Mouse (Mus musculus): ENCODE measurements around the gene Dok5. TPM values are rescaled to one million over a fixed set of nuclear protein-coding genes. Genes with fewer than 3 reads are reported as not detected.

Gene Dok5
- polyA plus RNA-seq, 1 experiment from 2014 or later: 0.45 TPM

DNA sequence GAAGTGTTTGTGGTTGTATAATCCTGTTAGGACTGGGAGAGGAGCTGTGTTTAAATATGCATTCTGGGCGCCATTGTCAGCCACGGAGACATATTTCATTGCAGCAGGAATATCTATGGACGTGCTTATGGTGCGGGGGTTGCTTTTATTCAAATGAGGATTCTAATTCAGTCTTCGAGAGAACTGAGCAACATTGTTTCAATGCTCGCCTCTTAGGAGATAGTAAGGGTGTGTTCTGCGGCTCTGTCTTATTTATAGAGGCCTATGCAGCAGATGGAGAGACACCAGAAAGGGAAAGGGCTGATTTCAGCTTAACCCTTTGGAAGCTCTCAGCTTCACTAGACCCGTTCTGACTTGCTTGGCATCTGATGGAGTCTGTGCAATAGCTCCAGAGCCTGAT is 35.6 kb downstream of the Dok5 start:
- Histone ChIP-seq H3K36me3 (ENCODE audit: insufficient read depth, low read length) (no peaks in the 10 kb centered on the region), H3K27me3 (ENCODE audit: insufficient read depth, low read length) (no peaks in the 10 kb centered on the region), H3K4me1 (replicated peaks; ENCODE audit: insufficient read depth, low read length) (no peaks in the 10 kb centered on the region), H3K27ac (no peak overlapping the region), H3K9ac (ENCODE audit: low read depth, low read length) (no peak overlapping the region), H3K4me2 (ENCODE audit: low read length) (no peak overlapping the region), H3K4me3 (replicated peaks; ENCODE audit: low read depth, low read length) (no peak overlapping the region), H3K9me3 (replicated peaks; ENCODE audit: low read length) (no peaks in the 10 kb centered on the region)
- ATAC-seq (replicated peaks; ENCODE audit: low FRiP score, low read depth) (no peak), DNase-seq (ENCODE audit: low spot score) (no peak)
- WGBS: 69% methylated on average over 8 of the region's 8 CpGs
- no peak for TF ChIP-seq CTCF (IDR thresholded peaks at IDR 0.05; ENCODE audit: low read depth)

DNA sequence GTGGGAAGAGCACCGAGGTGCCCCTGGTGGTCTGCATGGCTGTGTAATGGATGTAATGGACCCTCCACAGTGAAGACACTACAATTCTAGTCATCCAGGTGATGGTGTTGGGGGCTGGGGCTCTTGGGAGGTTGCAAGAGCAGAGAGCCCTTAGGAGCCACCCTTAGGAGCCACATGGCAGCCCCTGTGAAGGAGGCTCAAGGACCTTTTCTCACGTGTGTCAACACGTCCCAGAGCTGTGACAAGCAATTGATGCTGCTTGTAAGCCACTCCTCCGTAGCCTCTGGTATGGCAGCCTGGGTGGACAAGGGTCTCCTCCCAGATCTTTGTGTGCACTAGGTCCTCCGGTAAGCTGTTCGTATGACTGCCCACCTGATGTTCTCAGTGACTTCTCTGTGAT is 37.1 kb downstream of the Dok5 start:
- H3K36me3 ChIP-seq (ENCODE audit: insufficient read depth, low read length): no peaks in the 10 kb centered on the region
- no peaks in the 10 kb centered on the region for H3K27me3 ChIP-seq (ENCODE audit: insufficient read depth, low read length)
- 78% methylated on average over 6 of the region's 6 CpGs for WGBS
- no peak overlapping the region for H3K4me3 ChIP-seq (replicated peaks; ENCODE audit: low read depth, low read length)
- no peak overlapping the region for H3K27ac ChIP-seq
- H3K4me2 ChIP-seq (ENCODE audit: low read length): no peak overlapping the region
- no peak for TF ChIP-seq CTCF (IDR thresholded peaks at IDR 0.05; ENCODE audit: low read depth)
- H3K9me3 ChIP-seq (replicated peaks; ENCODE audit: low read length): no peaks in the 10 kb centered on the region
- H3K9ac ChIP-seq (ENCODE audit: low read depth, low read length): no peak overlapping the region
- DNase-seq (ENCODE audit: low spot score) (no peak), ATAC-seq (replicated peaks; ENCODE audit: low FRiP score, low read depth) (no peak)
- H3K4me1 ChIP-seq (replicated peaks; ENCODE audit: insufficient read depth, low read length): no peaks in the 10 kb centered on the region

GRCm38 (mm10) chr2:170771555-170771954 is 39.9 kb downstream of the Dok5 start:
- H3K27me3 ChIP-seq (ENCODE audit: insufficient read depth, low read length): no peaks in the 10 kb centered on the region
- no peak overlapping the region for H3K4me3 ChIP-seq (replicated peaks; ENCODE audit: low read depth, low read length)
- H3K9ac ChIP-seq (ENCODE audit: low read depth, low read length): no peak overlapping the region
- DNase-seq (ENCODE audit: low spot score) (no peak), ATAC-seq (replicated peaks; ENCODE audit: low FRiP score, low read depth) (no peak)
- TF ChIP-seq CTCF (IDR thresholded peaks at IDR 0.05; ENCODE audit: low read depth): no peak
- H3K4me2 ChIP-seq (ENCODE audit: low read length): no peak overlapping the region
- no peaks in the 10 kb centered on the region for H3K36me3 ChIP-seq (ENCODE audit: insufficient read depth, low read length)
- no peaks in the 10 kb centered on the region for H3K4me1 ChIP-seq (replicated peaks; ENCODE audit: insufficient read depth, low read length)
- WGBS: 13% methylated on average over 1 of the region's 1 CpGs
- H3K9me3 ChIP-seq (replicated peaks; ENCODE audit: low read length): no peaks in the 10 kb centered on the region
- H3K27ac ChIP-seq: no peak overlapping the region

- Histone ChIP-seq H3K9ac (ENCODE audit: low read depth, low read length) (no peak overlapping the region), H3K27me3 (ENCODE audit: insufficient read depth, low read length) (no peaks in the 10 kb centered on the region), H3K27ac (no peak overlapping the region), H3K9me3 (replicated peaks; ENCODE audit: low read length) (no peaks in the 10 kb centered on the region), H3K4me2 (ENCODE audit: low read length) (peak overlapping the region; percentile 14; the same call in 1 of the 2 replicates), H3K4me1 (replicated peaks; ENCODE audit: insufficient read depth, low read length) (no peaks in the 10 kb centered on the region), H3K36me3 (ENCODE audit: insufficient read depth, low read length) (no peaks in the 10 kb centered on the region), H3K4me3 (replicated peaks; ENCODE audit: low read depth, low read length) (no peak overlapping the region)
- no peak for TF ChIP-seq CTCF (IDR thresholded peaks at IDR 0.05; ENCODE audit: low read depth)
- ATAC-seq (replicated peaks; ENCODE audit: low FRiP score, low read depth): no peak
- peak; percentile 53 for DNase-seq (ENCODE audit: low spot score)
- 9% methylated on average over 19 of the region's 19 CpGs for WGBS
Measured at GRCm38 (mm10) chr2:170772126-170772884, 40.7 kb downstream of the Dok5 start.

- Histone ChIP-seq H3K4me1 (replicated peaks; ENCODE audit: insufficient read depth, low read length) (no peaks in the 10 kb centered on the region), H3K4me2 (ENCODE audit: low read length) (no peak overlapping the region), H3K27me3 (ENCODE audit: insufficient read depth, low read length) (no peaks in the 10 kb centered on the region), H3K27ac (no peak overlapping the region), H3K36me3 (ENCODE audit: insufficient read depth, low read length) (no peaks in the 10 kb centered on the region), H3K9me3 (replicated peaks; ENCODE audit: low read length) (no peaks in the 10 kb centered on the region), H3K9ac (ENCODE audit: low read depth, low read length) (no peak overlapping the region), H3K4me3 (replicated peaks; ENCODE audit: low read depth, low read length) (no peak overlapping the region)
- ATAC-seq (replicated peaks; ENCODE audit: low FRiP score, low read depth) (no peak), DNase-seq (ENCODE audit: low spot score) (no peak)
- TF ChIP-seq CTCF (IDR thresholded peaks at IDR 0.05; ENCODE audit: low read depth): no peak
- 68% methylated on average over 8 of the region's 8 CpGs for WGBS
Measured at GRCm38 (mm10) chr2:170772885-170773270, 41.3 kb downstream of the Dok5 start.

- no peak for ATAC-seq (replicated peaks; ENCODE audit: low FRiP score, low read depth)
- DNase-seq (ENCODE audit: low spot score): no peak
- Histone ChIP-seq H3K4me2 (ENCODE audit: low read length) (no peak overlapping the region), H3K9me3 (replicated peaks; ENCODE audit: low read length) (no peaks in the 10 kb centered on the region), H3K9ac (ENCODE audit: low read depth, low read length) (no peak overlapping the region), H3K27ac (no peak overlapping the region), H3K36me3 (ENCODE audit: insufficient read depth, low read length) (no peaks in the 10 kb centered on the region), H3K4me1 (replicated peaks; ENCODE audit: insufficient read depth, low read length) (no peaks in the 10 kb centered on the region), H3K27me3 (ENCODE audit: insufficient read depth, low read length) (no peaks in the 10 kb centered on the region), H3K4me3 (replicated peaks; ENCODE audit: low read depth, low read length) (no peak overlapping the region)
- TF ChIP-seq CTCF (IDR thresholded peaks at IDR 0.05; ENCODE audit: low read depth): no peak
- 85% methylated on average over 15 of the region's 15 CpGs for WGBS
Measured at GRCm38 (mm10) chr2:170775577-170775976, 44.0 kb downstream of the Dok5 start.

DNA sequence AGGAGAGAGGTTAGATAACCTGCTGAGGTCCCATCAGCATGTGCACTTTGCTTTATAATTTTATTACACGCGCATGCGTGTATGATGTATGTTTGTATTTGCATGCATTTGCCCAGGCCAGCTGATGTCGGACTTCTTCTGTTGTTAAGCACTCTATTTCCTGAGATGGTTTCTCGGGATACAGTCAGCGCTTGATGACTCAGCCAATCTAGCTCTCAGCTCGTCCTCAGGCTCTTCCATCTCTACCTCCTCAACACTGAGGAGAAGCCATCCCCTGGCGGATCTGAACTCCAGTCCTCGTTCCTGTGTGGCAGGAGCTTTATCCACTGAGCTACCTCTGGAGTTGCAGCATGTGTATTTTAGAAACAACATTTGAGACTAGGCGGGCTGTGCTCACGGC is 44.5 kb downstream of the Dok5 start:
- WGBS: 90% methylated on average over 11 of the region's 11 CpGs
- Histone ChIP-seq H3K9me3 (replicated peaks; ENCODE audit: low read length) (no peaks in the 10 kb centered on the region), H3K4me1 (replicated peaks; ENCODE audit: insufficient read depth, low read length) (no peaks in the 10 kb centered on the region), H3K9ac (ENCODE audit: low read depth, low read length) (no peak overlapping the region), H3K4me2 (ENCODE audit: low read length) (no peak overlapping the region), H3K27ac (no peak overlapping the region), H3K27me3 (ENCODE audit: insufficient read depth, low read length) (no peaks in the 10 kb centered on the region), H3K4me3 (replicated peaks; ENCODE audit: low read depth, low read length) (no peak overlapping the region), H3K36me3 (ENCODE audit: insufficient read depth, low read length) (no peaks in the 10 kb centered on the region)
- ATAC-seq (replicated peaks; ENCODE audit: low FRiP score, low read depth) (no peak), DNase-seq (ENCODE audit: low spot score) (no peak)
- no peak for TF ChIP-seq CTCF (IDR thresholded peaks at IDR 0.05; ENCODE audit: low read depth)

Measured in kidney, postnatal 0 days (tissue).